Mouse (Mus musculus): ENCODE measurements around the gene Mtus2.

Gene Mtus2

GRCm38 (mm10) chr5:147958552-147958951 is 1.4 kb downstream of the Mtus2 start:
- DNase-seq: no peak

- DNase-seq: no peak
Measured at GRCm38 (mm10) chr5:147959088-147959487, 2.0 kb downstream of the Mtus2 start.

GRCm38 (mm10) chr5:147960793-147961192 is 3.7 kb downstream of the Mtus2 start:
- peak; percentile 22 for DNase-seq

- no peak for DNase-seq
Measured at GRCm38 (mm10) chr5:147963820-147964580, 6.9 kb downstream of the Mtus2 start.

GRCm38 (mm10) chr5:147964776-147965175 is 7.7 kb downstream of the Mtus2 start:
- DNase-seq: peak; percentile 31

GRCm38 (mm10) chr5:147966646-147967045 is 9.5 kb downstream of the Mtus2 start:
- DNase-seq: no peak

- DNase-seq: no peak
Measured at GRCm38 (mm10) chr5:147969566-147969965, 12.4 kb downstream of the Mtus2 start.

- no peak for DNase-seq
Measured at GRCm38 (mm10) chr5:147976001-147976400, 18.9 kb downstream of the Mtus2 start.

- DNase-seq: no peak
Measured at GRCm38 (mm10) chr5:147980606-147981005, 23.5 kb downstream of the Mtus2 start.

- DNase-seq: no peak
Measured at GRCm38 (mm10) chr5:147990289-147990688, 33.2 kb downstream of the Mtus2 start.

- DNase-seq: no peak
Measured at GRCm38 (mm10) chr5:147990775-147991174, 33.7 kb downstream of the Mtus2 start.

GRCm38 (mm10) chr5:147992581-147993378 is 35.7 kb downstream of the Mtus2 start:
- peak; percentile 32 for DNase-seq

GRCm38 (mm10) chr5:148005263-148005662 is 48.1 kb downstream of the Mtus2 start:
- DNase-seq: no peak

GRCm38 (mm10) chr5:148012156-148012555 is 55.0 kb downstream of the Mtus2 start:
- no peak for DNase-seq

- DNase-seq: no peak
Measured at GRCm38 (mm10) chr5:148014133-148014854, 57.2 kb downstream of the Mtus2 start.

- DNase-seq: no peak
Measured at GRCm38 (mm10) chr5:148015383-148015782, 58.3 kb downstream of the Mtus2 start.

GRCm38 (mm10) chr5:148017371-148017770 is 60.3 kb downstream of the Mtus2 start:
- DNase-seq: no peak

GRCm38 (mm10) chr5:148022784-148023183 is 65.7 kb downstream of the Mtus2 start:
- no peak for DNase-seq

- DNase-seq: no peak
Measured at GRCm38 (mm10) chr5:148026401-148027349, 69.6 kb downstream of the Mtus2 start.

GRCm38 (mm10) chr5:148027985-148028384 is 70.9 kb downstream of the Mtus2 start:
- no peak for DNase-seq

- DNase-seq: no peak
Measured at GRCm38 (mm10) chr5:148041661-148042060, 84.5 kb downstream of the Mtus2 start.

- DNase-seq: no peak
Measured at GRCm38 (mm10) chr5:148048200-148048599, 91.1 kb downstream of the Mtus2 start.
